Comparison of ENCODE assay signal across 15 mouse cellular contexts in the genomic region with DNA sequence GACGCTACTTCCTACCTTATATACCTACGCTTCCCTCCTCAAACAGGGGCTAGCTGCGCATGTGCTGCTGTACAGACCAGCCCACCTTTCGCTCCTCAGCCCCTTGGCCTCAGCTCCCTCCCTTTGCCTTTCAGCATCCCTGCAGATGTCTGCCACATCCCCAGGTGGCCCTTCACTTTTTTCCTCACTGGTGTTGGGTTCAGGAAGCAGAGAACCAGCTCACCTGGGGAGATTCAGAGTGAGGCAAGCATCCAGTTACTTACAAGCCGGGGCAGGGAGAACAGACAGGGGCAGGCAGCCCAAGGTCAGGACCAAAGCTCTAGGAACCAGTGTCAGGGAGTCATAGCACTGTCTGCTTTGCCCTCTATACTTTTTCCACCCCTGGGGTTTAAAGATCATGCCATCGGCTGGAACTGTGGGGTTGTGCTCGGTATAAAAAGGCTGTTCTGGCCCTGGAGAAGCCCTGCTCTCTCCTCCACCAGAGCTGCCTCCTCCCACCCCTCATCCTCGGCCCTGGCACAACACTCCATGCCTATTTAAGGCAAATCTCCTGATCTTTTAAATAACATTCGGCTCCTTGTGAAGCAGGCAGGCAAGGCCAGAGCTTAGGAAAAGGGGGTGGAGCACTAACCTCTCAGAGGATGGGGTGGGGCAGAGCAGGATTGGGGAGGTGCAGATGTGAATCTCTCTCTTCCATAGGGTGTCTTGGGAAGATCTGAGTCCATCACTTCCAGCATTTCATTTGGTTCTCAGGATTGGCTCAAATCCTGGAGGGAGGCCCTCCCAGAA. TPM values are rescaled to one million over a fixed set of nuclear protein-coding genes. Genes with fewer than 3 reads are reported as not detected.
DNase-seq lines count a peak whose midpoint lies in the region; ATAC-seq and TF ChIP-seq lines count a peak whose summit lies in the region.
"Had no signal": no experiment of that assay in that cellular context is flagged by ENCODE, and none has a peak within 500 bp of the region (broad histone marks: within the 10 kb centered on the region; RNA-seq: fewer than 3 reads in every experiment).

No protein-coding gene starts in this region.

- ATAC-seq in kidney, embryonic 14.5 days (ENCODE audit: low FRiP score, low TSS enrichment) = no peak
- ATAC-seq in intestine, postnatal 0 days = peak; percentile 46; the same call in 1 of the 2 replicates
- no peak for ATAC-seq in monocyte, adult 5-6 weeks (replicated peaks; ENCODE audit: insufficient number of reproducible peaks, low FRiP score, low TSS enrichment, poor library complexity, severe bottlenecking)

- 0 out of 2 replicates have a peak overlapping the region, but pooled peaks have one; percentile 23 for H3K9ac ChIP-seq in kidney, embryonic 14.5 days (ENCODE audit: low read depth, low read length)
- H3K9ac ChIP-seq in intestine, postnatal 0 days (ENCODE audit: low read depth, low read length) = no peak overlapping the region
- H3K9ac ChIP-seq: embryonic facial prominence, embryonic 12.5 days had no signal

- DNase-seq in kidney, adult 18-20 months = no peak
- peak; percentile 57 for DNase-seq in MN1 (ENCODE audit: low spot score)
- DNase-seq in spleen, postnatal 14 days (ENCODE audit: low spot score in 2 of 2) = no peak
- DNase-seq: cerebellum, adult 8-10 months; gastrocnemius, postnatal 10 days; kidney, postnatal 14 days; thymus, postnatal 14 days had no signal

- no peak overlapping the region for H3K27ac ChIP-seq in kidney, embryonic 14.5 days (ENCODE audit: low read depth, low read length)
- no peak overlapping the region for H3K27ac ChIP-seq in intestine, postnatal 0 days (ENCODE audit: low read depth, low read length)
- H3K27ac ChIP-seq: embryonic facial prominence, embryonic 12.5 days; neural tube, embryonic 13.5 days had no signal

- 0 out of 2 replicates have a peak, but pooled peaks cover 4% of the 10 kb centered on the region for H3K4me1 ChIP-seq in kidney, embryonic 14.5 days (ENCODE audit: control insufficient read depth, insufficient read depth, low read length)
- H3K4me1 ChIP-seq in E14TG2a.4 (replicated peaks; ENCODE audit: low read depth, low read length) = peaks cover 46% of the 10 kb centered on the region
- no peaks in the 10 kb centered on the region for H3K4me1 ChIP-seq in intestine, postnatal 0 days (replicated peaks; ENCODE audit: control insufficient read depth, insufficient read depth, low read length)

- H3K4me2 ChIP-seq in kidney, embryonic 14.5 days (replicated peaks; ENCODE audit: low read depth, low read length) = no peak overlapping the region
- no peak overlapping the region for H3K4me2 ChIP-seq in intestine, postnatal 0 days (replicated peaks; ENCODE audit: low read depth)

- no peaks in the 10 kb centered on the region for H3K9me3 ChIP-seq in kidney, embryonic 14.5 days (ENCODE audit: control insufficient read depth, low read length)
- no peaks in the 10 kb centered on the region for H3K9me3 ChIP-seq in E14TG2a.4 (ENCODE audit: low read length)
- H3K9me3 ChIP-seq in intestine, postnatal 0 days (ENCODE audit: control insufficient read depth) = no peaks in the 10 kb centered on the region
- H3K9me3 ChIP-seq: embryonic facial prominence, embryonic 12.5 days; hindbrain, embryonic 10.5 days; neural tube, embryonic 13.5 days had no signal

- WGBS in kidney, embryonic 14.5 days = 50% methylated on average over 9 of the region's 9 CpGs
- WGBS in intestine, postnatal 0 days = 59% methylated on average over 9 of the region's 9 CpGs

- TF ChIP-seq CTCF in E14TG2a.4 (conservative IDR thresholded peaks at IDR 0.05; ENCODE audit: low read length) = no peak
- no peak for TF ChIP-seq CTCF in intestine, postnatal 0 days (IDR thresholded peaks at IDR 0.05; ENCODE audit: low read depth)

- no peaks in the 10 kb centered on the region for H3K36me3 ChIP-seq in kidney, embryonic 14.5 days (ENCODE audit: control insufficient read depth, insufficient read depth, low read length)
- H3K36me3 ChIP-seq in E14TG2a.4 (ENCODE audit: insufficient read depth, low read length) = no peaks in the 10 kb centered on the region
- H3K36me3 ChIP-seq in intestine, postnatal 0 days (ENCODE audit: control insufficient read depth, insufficient read depth) = no peaks in the 10 kb centered on the region
- H3K36me3 ChIP-seq: embryonic facial prominence, embryonic 12.5 days; hindbrain, embryonic 10.5 days; neural tube, embryonic 13.5 days had no signal

- no peaks in the 10 kb centered on the region for H3K27me3 ChIP-seq in kidney, embryonic 14.5 days (ENCODE audit: control insufficient read depth, insufficient read depth, low read length)
- no peaks in the 10 kb centered on the region for H3K27me3 ChIP-seq in E14TG2a.4 (ENCODE audit: insufficient read depth, low read length)
- H3K27me3 ChIP-seq in intestine, postnatal 0 days (replicated peaks; ENCODE audit: control insufficient read depth, insufficient read depth, low read length) = no peaks in the 10 kb centered on the region
- H3K27me3 ChIP-seq: embryonic facial prominence, embryonic 12.5 days; neural tube, embryonic 13.5 days had no signal

- no peak overlapping the region for H3K4me3 ChIP-seq in kidney, embryonic 14.5 days (ENCODE audit: low read length)
- H3K4me3 ChIP-seq in E14TG2a.4 (replicated peaks; ENCODE audit: low read length) = peak overlapping the region; percentile 60
- H3K4me3 ChIP-seq in intestine, postnatal 0 days (ENCODE audit: low read depth, low read length) = no peak overlapping the region
- H3K4me3 ChIP-seq: embryonic facial prominence, embryonic 12.5 days had no signal

RNA-seq across cellular contexts. Expression of a gene that starts 19.6 kb away (rescaled TPM):
- 9.7 and 12.5 TPM in 2 replicates for polyA plus RNA-seq in kidney, embryonic 14.5 days (2014; fragmentation: Nextera tagmentation; extraction: Ambion mirVana)
- 1.2 and 1.8 TPM in 2 replicates for polyA plus RNA-seq in intestine, postnatal 0 days (2015; fragmentation: Nextera tagmentation; extraction: Ambion mirVana)
- 0.21 TPM in 1 of 3 replicates, not detected in the others for total RNA-seq in monocyte, adult 5-6 weeks (2017)
- total RNA-seq: liver, adult 2 months had no signal

RNA-seq across cellular contexts. Expression of a gene that starts 22.9 kb away (rescaled TPM):
- 22.4 and 29.1 TPM in 2 replicates for polyA plus RNA-seq in kidney, embryonic 14.5 days (2014; fragmentation: Nextera tagmentation; extraction: Ambion mirVana)
- 21.4 and 22.1 TPM in 2 replicates for polyA plus RNA-seq in intestine, postnatal 0 days (2015; fragmentation: Nextera tagmentation; extraction: Ambion mirVana)
- 0.48 to 4.1 TPM (median 0.53 TPM) in 3 replicates for total RNA-seq in monocyte, adult 5-6 weeks (2017)

RNA-seq across cellular contexts. Expression of a gene that starts 26.7 kb away (rescaled TPM):
- 10.8 and 14.1 TPM in 2 replicates for polyA plus RNA-seq in kidney, embryonic 14.5 days (2014; fragmentation: Nextera tagmentation; extraction: Ambion mirVana)
- polyA plus RNA-seq in intestine, postnatal 0 days (2015; fragmentation: Nextera tagmentation; extraction: Ambion mirVana) = 6.6 and 6.7 TPM in 2 replicates
- total RNA-seq in monocyte, adult 5-6 weeks (2017) = 103 to 136 TPM (median 112 TPM) in 3 replicates
